Mouse (Mus musculus) layer of hippocampus, postnatal 10 days (tissue): ENCODE data around the gene Frmd5. TPM values are rescaled to one million over a fixed set of nuclear protein-coding genes. Genes with fewer than 3 reads are reported as not detected.

Experiments
- DNase-seq, 2 experiments: peaks; one replicate each; pipeline ENCODE4 v3.0.0; 2021; ENCODE audit warnings: low spot score in 2 of 2
- total RNA-seq, 2 experiments: library from RNA; stranded (reverse); gene quantifications; 2 replicates each; pipeline ENCODE4 v1.2.3; 2021

Gene Frmd5
- total RNA-seq, 2 experiments from 2014 or later = 36.9 to 38.8 TPM

GRCm38 (mm10) chr2:121761861-121762260 is 45.0 kb downstream of the Frmd5 start:
- DNase-seq = no peak

- no peak for DNase-seq
These were observed 45.5 kb downstream of the Frmd5 start for GRCm38 (mm10) chr2:121761281-121761795.

- no peak for DNase-seq
These were observed 46.2 kb downstream of the Frmd5 start for GRCm38 (mm10) chr2:121760646-121761045.

GRCm38 (mm10) chr2:121758258-121758657 is 48.6 kb downstream of the Frmd5 start:
- no peak for DNase-seq

- DNase-seq = no peak
These were observed 50.6 kb downstream of the Frmd5 start for GRCm38 (mm10) chr2:121756336-121756735.

GRCm38 (mm10) chr2:121755056-121755455 is 51.8 kb downstream of the Frmd5 start:
- DNase-seq = no peak

GRCm38 (mm10) chr2:121750121-121750520 is 56.8 kb downstream of the Frmd5 start:
- no peak for DNase-seq

GRCm38 (mm10) chr2:121741151-121741550 is 65.7 kb downstream of the Frmd5 start:
- no peak for DNase-seq

- no peak for DNase-seq
These were observed 67.5 kb downstream of the Frmd5 start for GRCm38 (mm10) chr2:121739410-121739809.

GRCm38 (mm10) chr2:121733426-121733825 is 73.5 kb downstream of the Frmd5 start:
- no peak for DNase-seq

- DNase-seq = no peak
These were observed 76.4 kb downstream of the Frmd5 start for GRCm38 (mm10) chr2:121730486-121730885.

- DNase-seq = no peak
These were observed 77.8 kb downstream of the Frmd5 start for GRCm38 (mm10) chr2:121728907-121729575.

- no peak for DNase-seq
These were observed 82.0 kb downstream of the Frmd5 start for GRCm38 (mm10) chr2:121724866-121725265.

- DNase-seq = no peak
These were observed 83.1 kb downstream of the Frmd5 start for GRCm38 (mm10) chr2:121723796-121724195.

- no peak for DNase-seq
These were observed 87.9 kb downstream of the Frmd5 start for GRCm38 (mm10) chr2:121719000-121719399.

- no peak for DNase-seq
These were observed 89.8 kb downstream of the Frmd5 start for GRCm38 (mm10) chr2:121717133-121717532.

GRCm38 (mm10) chr2:121713567-121713966 is 93.3 kb downstream of the Frmd5 start:
- no peak for DNase-seq

- DNase-seq = peak; percentile 33 to 51
These were observed 95.0 kb downstream of the Frmd5 start for GRCm38 (mm10) chr2:121711748-121712384.

GRCm38 (mm10) chr2:121709096-121709495 is 97.8 kb downstream of the Frmd5 start:
- DNase-seq = no peak

- no peak for DNase-seq
These were observed 99.4 kb downstream of the Frmd5 start for GRCm38 (mm10) chr2:121707461-121707860.

GRCm38 (mm10) chr2:121705756-121706155 is 101.1 kb downstream of the Frmd5 start:
- DNase-seq = no peak

GRCm38 (mm10) chr2:121699331-121699730 is 107.6 kb downstream of the Frmd5 start:
- no peak for DNase-seq

GRCm38 (mm10) chr2:121695436-121695835 is 111.5 kb downstream of the Frmd5 start:
- no peak for DNase-seq
